Mouse (Mus musculus) CH12.LX (cell line): ENCODE measurements around the gene Aspa.

ENCODE experiments used
- CTCF ChIP-seq, 2 experiments: IDR thresholded peaks in 1 of 2; conservative IDR thresholded peaks in 1 of 2; 2 replicates each; pipeline ENCODE4 v1.5.1; 2011 to 2012; ENCODE audit warnings: low read depth in 2 of 2, low read length in 2 of 2, improper control_type of control experiment in 1 of 2, inconsistent platforms in 1 of 2, mild to moderate bottlenecking in 1 of 2, moderate library complexity in 1 of 2
- EP300 ChIP-seq: IDR thresholded peaks from 2 replicates; pipeline ENCODE4 v1.6.1; 2011; ENCODE audit warnings: low read length, improper control_type of control experiment
- HCFC1 ChIP-seq: IDR thresholded peaks from 2 replicates; pipeline ENCODE4 v1.6.1; 2012; ENCODE audit warnings: low read depth, mild to moderate bottlenecking, inconsistent platforms, low read length, improper control_type of control experiment

DNA sequence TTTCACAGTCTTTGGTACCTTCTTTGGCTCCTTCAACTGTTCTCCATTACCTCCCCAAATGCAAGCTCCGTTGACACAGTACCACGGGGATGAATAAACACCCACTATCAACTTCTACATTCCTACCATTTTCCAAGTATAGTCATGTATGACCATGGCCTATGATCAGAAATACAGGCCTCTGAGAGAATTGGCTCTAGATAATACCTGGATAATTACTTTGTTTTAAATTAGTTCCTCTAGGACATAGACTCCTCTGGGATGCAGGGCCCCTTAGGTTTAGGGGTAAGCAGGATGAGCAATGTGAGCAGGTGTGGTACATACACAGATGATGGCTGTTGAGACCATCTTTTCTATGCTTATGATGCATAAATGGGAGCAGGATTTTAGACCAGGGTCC lies 41.5 kb upstream of the Aspa start, which contains the start of gene Olfr376:
- TF ChIP-seq HCFC1 (no peak), EP300 (no peak), CTCF (conservative IDR thresholded peaks at IDR 0.05 in 1 of 2, IDR thresholded peaks at IDR 0.05 in 1 of 2; ENCODE audit: low read depth in 2 of 2, low read length in 2 of 2) (no peak)
